Mouse (Mus musculus): ENCODE measurements around the gene Siah2. TPM values are rescaled to one million over a fixed set of nuclear protein-coding genes. Genes with fewer than 3 reads are reported as not detected.

Siah2 gene
- total RNA-seq, 1 experiment: 5.8 TPM

GRCm38 (mm10) chr3:58653907-58654306 is 38.3 kb downstream of the Siah2 start:
- H3K36me3 ChIP-seq (ENCODE audit: control insufficient read depth, insufficient read depth, low read length, poor library complexity, severe bottlenecking): no peaks in the 10 kb centered on the region
- in situ Hi-C loops (cut with MboI; ENCODE audit: low sequenced_read_pairs in 2 of 2, unreplicated experiment in 2 of 2): loop anchor here in 1 of 2 experiments (10.0 kb wide), 1 partner anchor 131 kb away; no protein-coding TSS in a partner anchor
- peak; percentile 26 for DNase-seq (ENCODE audit: low read depth, low spot score)
- no peak overlapping the region for H3K27ac ChIP-seq (ENCODE audit: insufficient read depth, low read depth, low read length, poor library complexity, severe bottlenecking)
- H3K4me3 ChIP-seq (ENCODE audit: insufficient read depth in 1 of 2, low read depth in 1 of 2, low read length in 2 of 2, poor library complexity in 1 of 2, severe bottlenecking in 1 of 2): no peak overlapping the region
- no peaks in the 10 kb centered on the region for H3K9me3 ChIP-seq (ENCODE audit: control insufficient read depth, insufficient read depth, low read depth, low read length)
- TF ChIP-seq MAFK (IDR thresholded peaks at IDR 0.05; ENCODE audit: insufficient read depth, low read depth, low read length) (no peak), ZC3H11A (IDR thresholded peaks at IDR 0.05; ENCODE audit: borderline replicate concordance, low read depth, low read length) (no peak), HCFC1 (IDR thresholded peaks at IDR 0.05; ENCODE audit: borderline replicate concordance, insufficient read depth, low read length) (no peak), ZNF384 (IDR thresholded peaks at IDR 0.05; ENCODE audit: low read depth, low read length) (no peak), CHD2 (IDR thresholded peaks at IDR 0.05; ENCODE audit: low read depth, low read length) (no peak)
- no peak overlapping the region for H3K9ac ChIP-seq (ENCODE audit: insufficient read depth, low read depth, low read length, poor library complexity, severe bottlenecking)
- no peaks in the 10 kb centered on the region for H3K4me1 ChIP-seq (ENCODE audit: control insufficient read depth in 2 of 2, insufficient read depth in 2 of 2, low read length in 2 of 2, poor library complexity in 1 of 2)

- no peak for DNase-seq (ENCODE audit: low read depth, low spot score)
- H3K9ac ChIP-seq (ENCODE audit: insufficient read depth, low read depth, low read length, poor library complexity, severe bottlenecking): no peak overlapping the region
- H3K4me1 ChIP-seq (ENCODE audit: control insufficient read depth in 2 of 2, insufficient read depth in 2 of 2, low read length in 2 of 2, poor library complexity in 1 of 2): no peaks in the 10 kb centered on the region
- H3K27ac ChIP-seq (ENCODE audit: insufficient read depth, low read depth, low read length, poor library complexity, severe bottlenecking): no peak overlapping the region
- no peak overlapping the region for H3K4me3 ChIP-seq (ENCODE audit: insufficient read depth in 1 of 2, low read depth in 1 of 2, low read length in 2 of 2, poor library complexity in 1 of 2, severe bottlenecking in 1 of 2)
- in situ Hi-C loops (cut with MboI; ENCODE audit: low sequenced_read_pairs in 2 of 2, unreplicated experiment in 2 of 2): loop anchor here in 1 of 2 experiments (10.0 kb wide), 1 partner anchor 134 kb away; no protein-coding TSS in a partner anchor
- H3K36me3 ChIP-seq (ENCODE audit: control insufficient read depth, insufficient read depth, low read length, poor library complexity, severe bottlenecking): no peaks in the 10 kb centered on the region
- H3K9me3 ChIP-seq (ENCODE audit: control insufficient read depth, insufficient read depth, low read depth, low read length): no peaks in the 10 kb centered on the region
- TF ChIP-seq ZC3H11A (IDR thresholded peaks at IDR 0.05; ENCODE audit: borderline replicate concordance, low read depth, low read length) (no peak), HCFC1 (IDR thresholded peaks at IDR 0.05; ENCODE audit: borderline replicate concordance, insufficient read depth, low read length) (no peak), MAFK (IDR thresholded peaks at IDR 0.05; ENCODE audit: insufficient read depth, low read depth, low read length) (no peak), ZNF384 (IDR thresholded peaks at IDR 0.05; ENCODE audit: low read depth, low read length) (no peak), CHD2 (IDR thresholded peaks at IDR 0.05; ENCODE audit: low read depth, low read length) (no peak)
These were observed 41.9 kb downstream of the Siah2 start for GRCm38 (mm10) chr3:58650328-58650727.

GRCm38 (mm10) chr3:58647179-58647578 is 45.0 kb downstream of the Siah2 start:
- no peak for DNase-seq (ENCODE audit: low read depth, low spot score)
- H3K4me3 ChIP-seq (ENCODE audit: insufficient read depth in 1 of 2, low read depth in 1 of 2, low read length in 2 of 2, poor library complexity in 1 of 2, severe bottlenecking in 1 of 2): no peak overlapping the region
- TF ChIP-seq ZNF384 (IDR thresholded peaks at IDR 0.05; ENCODE audit: low read depth, low read length): no peak
- no peak for TF ChIP-seq CHD2 (IDR thresholded peaks at IDR 0.05; ENCODE audit: low read depth, low read length)
- no peak for TF ChIP-seq ZC3H11A (IDR thresholded peaks at IDR 0.05; ENCODE audit: borderline replicate concordance, low read depth, low read length)
- no peak for TF ChIP-seq MAFK (IDR thresholded peaks at IDR 0.05; ENCODE audit: insufficient read depth, low read depth, low read length)
- TF ChIP-seq HCFC1 (IDR thresholded peaks at IDR 0.05; ENCODE audit: borderline replicate concordance, insufficient read depth, low read length): no peak
- no peak overlapping the region for H3K27ac ChIP-seq (ENCODE audit: insufficient read depth, low read depth, low read length, poor library complexity, severe bottlenecking)
- no peaks in the 10 kb centered on the region for H3K9me3 ChIP-seq (ENCODE audit: control insufficient read depth, insufficient read depth, low read depth, low read length)
- no peaks in the 10 kb centered on the region for H3K36me3 ChIP-seq (ENCODE audit: control insufficient read depth, insufficient read depth, low read length, poor library complexity, severe bottlenecking)
- no peak overlapping the region for H3K9ac ChIP-seq (ENCODE audit: insufficient read depth, low read depth, low read length, poor library complexity, severe bottlenecking)
- H3K4me1 ChIP-seq (ENCODE audit: control insufficient read depth in 2 of 2, insufficient read depth in 2 of 2, low read length in 2 of 2, poor library complexity in 1 of 2): no peaks in the 10 kb centered on the region
- in situ Hi-C loops (cut with MboI; ENCODE audit: low sequenced_read_pairs in 2 of 2, unreplicated experiment in 2 of 2): no loop called here

DNA sequence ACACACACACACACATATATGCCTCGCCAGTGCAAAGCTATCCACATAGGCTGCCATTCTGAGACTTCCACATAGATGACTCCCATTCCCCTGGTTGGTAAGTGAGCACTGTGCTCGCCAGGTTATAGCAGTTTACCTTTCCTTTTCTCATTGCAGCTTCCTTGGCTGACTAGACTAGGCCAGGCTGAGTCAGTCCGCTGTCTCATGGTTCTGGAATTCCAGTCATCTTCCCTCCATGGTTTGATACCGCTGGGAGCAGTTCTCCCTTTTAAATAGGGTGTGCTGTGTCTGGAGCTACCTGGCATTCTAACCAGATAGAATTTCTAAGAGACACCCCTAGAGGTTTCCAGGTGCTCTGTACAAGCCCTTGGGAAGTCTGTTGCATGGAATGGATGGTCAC is 46.0 kb downstream of the Siah2 start:
- no peak for TF ChIP-seq HCFC1 (IDR thresholded peaks at IDR 0.05; ENCODE audit: borderline replicate concordance, insufficient read depth, low read length)
- TF ChIP-seq CHD2 (IDR thresholded peaks at IDR 0.05; ENCODE audit: low read depth, low read length): no peak
- TF ChIP-seq ZNF384 (IDR thresholded peaks at IDR 0.05; ENCODE audit: low read depth, low read length): no peak
- TF ChIP-seq ZC3H11A (IDR thresholded peaks at IDR 0.05; ENCODE audit: borderline replicate concordance, low read depth, low read length): no peak
- TF ChIP-seq MAFK (IDR thresholded peaks at IDR 0.05; ENCODE audit: insufficient read depth, low read depth, low read length): no peak
- in situ Hi-C loops (cut with MboI; ENCODE audit: low sequenced_read_pairs in 2 of 2, unreplicated experiment in 2 of 2): no loop called here
- no peaks in the 10 kb centered on the region for H3K36me3 ChIP-seq (ENCODE audit: control insufficient read depth, insufficient read depth, low read length, poor library complexity, severe bottlenecking)
- H3K9ac ChIP-seq (ENCODE audit: insufficient read depth, low read depth, low read length, poor library complexity, severe bottlenecking): no peak overlapping the region
- H3K4me1 ChIP-seq (ENCODE audit: control insufficient read depth in 2 of 2, insufficient read depth in 2 of 2, low read length in 2 of 2, poor library complexity in 1 of 2): no peaks in the 10 kb centered on the region
- no peak for DNase-seq (ENCODE audit: low read depth, low spot score)
- H3K27ac ChIP-seq (ENCODE audit: insufficient read depth, low read depth, low read length, poor library complexity, severe bottlenecking): no peak overlapping the region
- H3K9me3 ChIP-seq (ENCODE audit: control insufficient read depth, insufficient read depth, low read depth, low read length): no peaks in the 10 kb centered on the region
- H3K4me3 ChIP-seq (ENCODE audit: insufficient read depth in 1 of 2, low read depth in 1 of 2, low read length in 2 of 2, poor library complexity in 1 of 2, severe bottlenecking in 1 of 2): no peak overlapping the region

All from ES-E14 (cell line).